Mouse (Mus musculus): Measurements from ENCODE around the gene Eif2ak1. TPM values are rescaled to one million over a fixed set of nuclear protein-coding genes. Genes with fewer than 3 reads are reported as not detected.
"Not testable (repeated sequence)": the region's sequence is repeated elsewhere in the genome, so short reads cannot be mapped to it uniquely, and the experiment has no call there.

Eif2ak1 gene
- 26.9 and 30.0 TPM in 2 replicates for polyA plus RNA-seq (2011; ENCODE audit: insufficient read length, low read depth, missing spikeins)

DNA sequence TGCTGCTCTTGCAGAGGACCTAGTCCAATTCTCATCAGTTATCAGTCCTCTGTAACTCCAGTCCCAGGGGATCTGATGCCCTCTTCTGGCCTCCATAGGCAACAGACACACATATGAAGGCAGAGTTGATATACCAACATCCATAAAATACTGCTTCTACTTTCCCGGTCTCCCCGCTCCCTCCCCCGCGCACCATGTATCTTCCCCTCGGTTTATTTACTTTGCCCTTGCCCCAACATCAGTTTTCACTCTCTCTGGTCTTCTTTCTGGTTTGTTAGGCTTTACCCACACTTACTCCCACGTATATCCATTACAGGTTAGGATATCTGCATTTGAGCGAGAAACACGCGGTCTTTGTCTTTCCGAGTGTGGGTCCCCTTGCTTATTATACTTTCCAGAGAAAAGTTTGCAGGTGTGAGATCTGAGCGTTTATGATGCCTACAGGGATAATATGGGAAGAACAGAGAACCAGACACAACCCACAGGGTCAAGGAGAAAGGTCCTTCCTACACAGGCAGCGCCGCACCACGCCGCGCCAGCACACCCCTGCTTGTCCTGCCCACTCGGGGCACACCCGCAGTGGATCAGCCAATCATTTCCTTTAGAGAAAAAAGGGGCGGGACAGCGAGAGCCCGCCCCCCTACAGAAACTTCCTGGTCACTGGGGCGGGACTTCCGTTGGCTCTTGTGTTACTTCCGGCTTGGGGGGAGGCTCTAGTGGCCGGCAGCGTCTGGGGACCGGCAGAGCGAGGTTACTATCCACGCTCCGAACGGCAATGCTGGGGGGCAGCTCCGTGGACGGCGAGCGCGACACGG lies at the start of gene Eif2ak1:
TSS of gene Eif2ak1 (plus strand) at position 673 of the 815 bp plus-strand sequence.
- TF ChIP-seq POLR2A (IDR thresholded peaks at IDR 0.05; ENCODE audit: low read depth, low read length) = peak; percentile 84
- no peak for TF ChIP-seq CTCF (IDR thresholded peaks at IDR 0.05; ENCODE audit: borderline replicate concordance, insufficient read depth, low read length)
- peak within 1 kb of the TSS; percentile 99 for H3K4me3 ChIP-seq (ENCODE audit: insufficient read depth, low read length)
- H3K4me1 ChIP-seq (ENCODE audit: control insufficient read depth, insufficient read depth, low read length) = no peaks in the 10 kb centered on the region
- H3K27ac ChIP-seq (ENCODE audit: insufficient read depth, low read length) = peak within 1 kb of the TSS; percentile 30

- no peaks in the 10 kb centered on the region for H3K4me1 ChIP-seq (ENCODE audit: control insufficient read depth, insufficient read depth, low read length)
- no peak overlapping the region for H3K4me3 ChIP-seq (ENCODE audit: insufficient read depth, low read length)
- no peak for TF ChIP-seq CTCF (IDR thresholded peaks at IDR 0.05; ENCODE audit: borderline replicate concordance, insufficient read depth, low read length)
- TF ChIP-seq POLR2A (IDR thresholded peaks at IDR 0.05; ENCODE audit: low read depth, low read length) = no peak
- no peak overlapping the region for H3K27ac ChIP-seq (ENCODE audit: insufficient read depth, low read length)
These were observed 35.6 kb upstream of the Eif2ak1 start for GRCm38 (mm10) chr5:143781951-143782350.

DNA sequence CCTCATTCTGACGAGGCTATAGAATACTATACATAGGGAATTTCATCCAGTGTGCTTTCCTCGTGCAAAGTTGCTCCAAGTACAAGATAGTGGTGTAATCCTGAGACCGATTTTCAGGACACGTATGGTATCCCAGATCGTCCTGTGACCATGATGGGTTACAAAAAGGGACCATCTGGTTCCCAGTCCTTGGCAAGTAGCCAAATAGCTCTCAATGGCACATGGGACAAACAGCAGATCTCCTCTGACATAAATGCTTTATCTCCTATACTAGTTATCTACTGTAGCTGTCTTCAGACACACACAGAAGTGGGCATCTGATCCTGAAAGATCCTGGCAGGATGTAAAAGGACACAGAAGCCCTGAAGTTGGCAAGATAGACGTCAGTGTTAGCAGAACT lies 32.2 kb upstream of the Eif2ak1 start:
- no peak overlapping the region for H3K4me3 ChIP-seq (ENCODE audit: insufficient read depth, low read length)
- no peaks in the 10 kb centered on the region for H3K4me1 ChIP-seq (ENCODE audit: control insufficient read depth, insufficient read depth, low read length)
- no peak overlapping the region for H3K27ac ChIP-seq (ENCODE audit: insufficient read depth, low read length)
- no peak for TF ChIP-seq POLR2A (IDR thresholded peaks at IDR 0.05; ENCODE audit: low read depth, low read length)
- no peak for TF ChIP-seq CTCF (IDR thresholded peaks at IDR 0.05; ENCODE audit: borderline replicate concordance, insufficient read depth, low read length)

GRCm38 (mm10) chr5:143801216-143801615 lies 16.4 kb upstream of the Eif2ak1 start:
- H3K4me1 ChIP-seq (ENCODE audit: control insufficient read depth, insufficient read depth, low read length); H3K4me3 ChIP-seq (ENCODE audit: insufficient read depth, low read length); H3K27ac ChIP-seq (ENCODE audit: insufficient read depth, low read length): not testable (repeated sequence)

- Histone ChIP-seq H3K27ac (ENCODE audit: insufficient read depth, low read length) (no peak overlapping the region), H3K4me3 (ENCODE audit: insufficient read depth, low read length) (no peak overlapping the region), H3K4me1 (ENCODE audit: control insufficient read depth, insufficient read depth, low read length) (no peaks in the 10 kb centered on the region)
- no peak for TF ChIP-seq POLR2A (IDR thresholded peaks at IDR 0.05; ENCODE audit: low read depth, low read length)
- no peak for TF ChIP-seq CTCF (IDR thresholded peaks at IDR 0.05; ENCODE audit: borderline replicate concordance, insufficient read depth, low read length)
These were observed 13.4 kb upstream of the Eif2ak1 start for GRCm38 (mm10) chr5:143804056-143804765.

DNA sequence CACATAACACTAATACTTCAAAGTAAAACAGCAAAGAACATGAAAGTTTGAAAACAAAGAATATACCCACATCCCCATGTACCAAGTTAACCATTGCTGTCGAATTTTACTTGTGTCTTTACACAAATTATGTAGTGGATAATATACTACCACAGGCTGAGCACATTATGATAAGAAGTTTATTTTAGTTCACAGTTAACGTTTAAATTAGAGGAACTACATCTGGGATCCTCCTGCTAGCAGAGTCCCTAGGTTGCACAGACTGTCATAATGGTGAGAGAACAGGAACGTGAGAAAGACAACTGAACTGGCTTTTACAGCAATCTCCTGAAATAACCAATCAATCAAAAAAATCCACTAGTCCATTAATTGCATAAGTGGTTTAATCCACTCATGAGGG lies 10.3 kb upstream of the Eif2ak1 start:
- TF ChIP-seq POLR2A (IDR thresholded peaks at IDR 0.05; ENCODE audit: low read depth, low read length) = no peak
- no peak for TF ChIP-seq CTCF (IDR thresholded peaks at IDR 0.05; ENCODE audit: borderline replicate concordance, insufficient read depth, low read length)
- Histone ChIP-seq H3K4me3 (ENCODE audit: insufficient read depth, low read length) (no peak overlapping the region), H3K27ac (ENCODE audit: insufficient read depth, low read length) (no peak overlapping the region), H3K4me1 (ENCODE audit: control insufficient read depth, insufficient read depth, low read length) (no peaks in the 10 kb centered on the region)

DNA sequence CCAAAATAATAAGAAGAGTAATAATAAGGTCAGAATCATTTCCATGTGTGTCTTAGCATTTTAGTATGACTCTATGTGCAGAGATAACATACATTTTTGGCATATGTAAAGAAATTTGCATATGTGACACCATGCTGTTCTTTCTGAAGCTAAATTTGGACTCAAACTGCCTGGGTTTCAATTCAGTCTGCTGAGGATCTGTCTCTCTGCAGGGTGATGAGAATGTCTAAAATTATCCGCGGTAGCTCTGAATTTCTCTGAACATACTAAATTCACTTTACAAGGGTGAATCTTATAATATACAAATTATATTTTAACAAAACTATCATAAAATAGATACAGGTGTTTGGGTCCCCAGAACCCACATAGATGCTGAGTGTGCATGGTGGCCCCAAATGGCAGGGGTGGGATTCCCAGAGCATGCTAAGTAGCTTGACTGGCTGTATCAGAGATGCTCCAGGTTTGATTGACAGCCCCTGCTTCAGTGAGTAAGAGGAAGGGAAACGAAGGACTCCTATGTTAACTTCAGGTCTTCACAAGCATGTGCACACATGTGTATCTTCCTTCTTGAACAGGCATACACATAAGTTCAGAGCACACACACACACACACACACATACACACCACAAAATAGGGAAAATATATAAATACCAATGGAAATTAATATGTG lies 8.0 kb upstream of the Eif2ak1 start:
- TF ChIP-seq POLR2A (IDR thresholded peaks at IDR 0.05; ENCODE audit: low read depth, low read length) (no peak), CTCF (IDR thresholded peaks at IDR 0.05; ENCODE audit: borderline replicate concordance, insufficient read depth, low read length) (no peak)
- no peak overlapping the region for H3K4me3 ChIP-seq (ENCODE audit: insufficient read depth, low read length)
- no peaks in the 10 kb centered on the region for H3K4me1 ChIP-seq (ENCODE audit: control insufficient read depth, insufficient read depth, low read length)
- no peak overlapping the region for H3K27ac ChIP-seq (ENCODE audit: insufficient read depth, low read length)

DNA sequence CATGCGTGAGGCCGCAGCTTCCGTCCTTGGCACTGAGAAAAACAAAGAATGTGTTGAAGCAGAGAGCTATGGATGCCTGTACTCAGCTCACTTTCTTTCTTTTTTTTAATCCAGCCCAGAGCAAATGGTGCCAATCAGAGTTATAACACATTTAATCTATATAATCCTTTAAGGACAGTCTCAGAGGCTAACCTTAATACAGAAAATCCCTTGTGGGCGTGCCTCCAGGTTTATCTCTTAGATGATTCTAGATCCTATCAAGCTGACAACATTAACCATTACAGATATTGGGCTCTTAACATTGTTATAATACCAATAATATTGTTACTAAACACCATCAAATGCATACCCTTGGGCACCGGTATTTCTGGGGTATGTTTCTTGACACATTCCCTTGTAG lies 5.9 kb upstream of the Eif2ak1 start:
- Histone ChIP-seq H3K27ac (ENCODE audit: insufficient read depth, low read length) (no peak overlapping the region), H3K4me3 (ENCODE audit: insufficient read depth, low read length) (no peak overlapping the region), H3K4me1 (ENCODE audit: control insufficient read depth, insufficient read depth, low read length) (no peaks in the 10 kb centered on the region)
- TF ChIP-seq POLR2A (IDR thresholded peaks at IDR 0.05; ENCODE audit: low read depth, low read length) (no peak), CTCF (IDR thresholded peaks at IDR 0.05; ENCODE audit: borderline replicate concordance, insufficient read depth, low read length) (no peak)

DNA sequence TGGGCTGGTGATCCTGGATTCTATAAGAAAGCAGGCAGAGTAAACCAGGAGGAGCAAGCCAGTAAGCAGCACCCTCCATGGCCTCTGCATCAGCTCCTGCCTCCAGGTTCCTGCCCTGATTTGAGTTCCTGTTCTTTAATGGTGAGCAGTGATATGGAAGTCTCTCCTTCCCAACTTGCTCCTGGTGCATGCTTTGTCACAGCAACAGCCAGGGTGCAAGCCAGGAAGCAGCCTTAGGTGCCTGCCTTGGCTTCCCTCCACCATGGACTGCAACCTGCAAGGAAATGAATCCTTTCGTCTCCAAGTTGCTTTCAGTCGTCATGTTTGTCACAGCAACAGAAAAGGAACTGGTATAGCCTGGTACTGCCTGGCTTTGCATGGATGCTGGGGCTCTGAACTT lies 3.0 kb upstream of the Eif2ak1 start:
- no peaks in the 10 kb centered on the region for H3K4me1 ChIP-seq (ENCODE audit: control insufficient read depth, insufficient read depth, low read length)
- TF ChIP-seq CTCF (IDR thresholded peaks at IDR 0.05; ENCODE audit: borderline replicate concordance, insufficient read depth, low read length) = no peak
- no peak for TF ChIP-seq POLR2A (IDR thresholded peaks at IDR 0.05; ENCODE audit: low read depth, low read length)
- no peak overlapping the region for H3K4me3 ChIP-seq (ENCODE audit: insufficient read depth, low read length)
- no peak overlapping the region for H3K27ac ChIP-seq (ENCODE audit: insufficient read depth, low read length)

- no peak for TF ChIP-seq CTCF (IDR thresholded peaks at IDR 0.05; ENCODE audit: borderline replicate concordance, insufficient read depth, low read length)
- TF ChIP-seq POLR2A (IDR thresholded peaks at IDR 0.05; ENCODE audit: low read depth, low read length) = no peak
- Histone ChIP-seq H3K4me3 (ENCODE audit: insufficient read depth, low read length) (peak overlapping the region; percentile 99), H3K4me1 (ENCODE audit: control insufficient read depth, insufficient read depth, low read length) (no peaks in the 10 kb centered on the region), H3K27ac (ENCODE audit: insufficient read depth, low read length) (peak overlapping the region; percentile 30; the same call in 1 of the 2 replicates)
These were observed 333 bp downstream of the Eif2ak1 start for GRCm38 (mm10) chr5:143817931-143818311.

Measured in embryonic fibroblast, embryonic 13.5 days (primary cell).